ENCODE assay signal across 12 mouse cellular contexts in the genomic region with DNA sequence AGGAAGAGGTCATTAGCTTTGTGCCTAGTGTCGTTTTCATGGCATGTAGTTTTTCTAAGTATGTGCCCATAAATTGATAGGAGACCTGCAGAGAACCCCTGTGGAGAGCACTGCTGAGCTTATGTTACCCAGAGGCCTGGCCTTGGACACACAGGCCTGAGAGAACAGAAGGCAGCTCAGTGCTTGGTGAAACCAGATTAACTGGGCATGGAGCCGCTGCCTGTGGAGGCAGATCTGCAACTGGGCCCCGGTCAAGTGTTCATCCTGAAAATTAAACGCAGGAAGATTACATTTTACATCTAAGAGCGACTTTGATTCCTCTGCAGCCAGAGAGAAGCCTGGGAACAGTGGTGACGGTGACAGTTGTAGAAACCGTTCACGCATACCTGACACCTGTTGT.
A peak's percentile ranks its signal among the peaks of the same experiment; 100 is the strongest.
DNase-seq lines count a peak whose midpoint lies in the region; ATAC-seq and TF ChIP-seq lines count a peak whose summit lies in the region.
"Had no signal": no experiment of that assay in that cellular context is flagged by ENCODE, and none has a peak within 500 bp of the region (broad histone marks: within the 10 kb centered on the region; RNA-seq: fewer than 3 reads in every experiment).

No protein-coding gene starts in this region.

- ATAC-seq in midbrain, embryonic 11.5 days (ENCODE audit: low FRiP score) = no peak

- no peak overlapping the region for H3K27ac ChIP-seq in midbrain, embryonic 10.5 days (replicated peaks)
- no peak overlapping the region for H3K27ac ChIP-seq in midbrain, embryonic 11.5 days (ENCODE audit: low read depth, low read length)
- no peak overlapping the region for H3K27ac ChIP-seq in cerebellum, adult 2 months (ENCODE audit: insufficient read depth, low read length)
- H3K27ac ChIP-seq: embryonic facial prominence, embryonic 13.5 days; liver, embryonic 14.5 days had no signal

- no peaks in the 10 kb centered on the region for H3K27me3 ChIP-seq in midbrain, embryonic 10.5 days (ENCODE audit: low read depth, poor library complexity, severe bottlenecking)
- no peaks in the 10 kb centered on the region for H3K27me3 ChIP-seq in midbrain, embryonic 11.5 days (ENCODE audit: control insufficient read depth, insufficient read depth, low read length)
- no peaks in the 10 kb centered on the region for H3K27me3 ChIP-seq in cerebellum, adult 2 months (ENCODE audit: control insufficient read depth, insufficient read depth, low read length)
- H3K27me3 ChIP-seq: embryonic facial prominence, embryonic 13.5 days had no signal

- TF ChIP-seq POLR2A in cerebellum, adult 2 months (IDR thresholded peaks at IDR 0.05; ENCODE audit: borderline replicate concordance, insufficient read depth, low read length) = no peak

- H3K4me3 ChIP-seq in midbrain, embryonic 10.5 days = no peak overlapping the region
- no peak overlapping the region for H3K4me3 ChIP-seq in midbrain, embryonic 11.5 days (ENCODE audit: low read depth, low read length)
- H3K4me3 ChIP-seq in cerebellum, adult 2 months (replicated peaks; ENCODE audit: insufficient read depth, low read depth, low read length) = no peak overlapping the region
- H3K4me3 ChIP-seq: embryonic facial prominence, embryonic 13.5 days; megakaryocyte, embryonic 14.5 days had no signal

- no peaks in the 10 kb centered on the region for H3K9me3 ChIP-seq in midbrain, embryonic 10.5 days (replicated peaks)
- no peaks in the 10 kb centered on the region for H3K9me3 ChIP-seq in midbrain, embryonic 11.5 days (ENCODE audit: control insufficient read depth, low read length)
- H3K9me3 ChIP-seq: embryonic facial prominence, embryonic 13.5 days; G1E; megakaryocyte, embryonic 14.5 days had no signal

- no peak overlapping the region for H3K9ac ChIP-seq in midbrain, embryonic 11.5 days (ENCODE audit: low read length)
- H3K9ac ChIP-seq: embryonic facial prominence, embryonic 13.5 days; liver, embryonic 14.5 days had no signal

- no peak for TF ChIP-seq CTCF in cerebellum, adult 2 months (IDR thresholded peaks at IDR 0.05; ENCODE audit: borderline replicate concordance, insufficient read depth, low read depth, low read length)

- peak; percentile 81 for DNase-seq in heart, adult 11 months
- DNase-seq in heart, adult 8-10 months (ENCODE audit: low spot score) = no peak
- peak; percentile 12 for DNase-seq in midbrain, embryonic 10.5 days (ENCODE audit: low spot score)
- no peak for DNase-seq in midbrain, embryonic 11.5 days (ENCODE audit: low spot score, missing footprints)
- DNase-seq in cerebellum, adult 2 months = peak; percentile 66 to 72
- DNase-seq in cerebellum, postnatal 14 days = peak; percentile 78 to 80
- DNase-seq in embryo, embryonic 9.5 days (ENCODE audit: extremely low spot score) = no peak

- no peak overlapping the region for H3K4me2 ChIP-seq in midbrain, embryonic 11.5 days
- H3K4me2 ChIP-seq: embryonic facial prominence, embryonic 13.5 days; heart, embryonic 11.5 days had no signal

- peaks cover 20% of the 10 kb centered on the region for H3K4me1 ChIP-seq in midbrain, embryonic 10.5 days
- H3K4me1 ChIP-seq in midbrain, embryonic 11.5 days (ENCODE audit: control insufficient read depth, insufficient read depth, low read length) = peaks cover 2% of the 10 kb centered on the region; the same call in 1 of the 2 replicates
- H3K4me1 ChIP-seq in cerebellum, adult 2 months (ENCODE audit: control insufficient read depth, insufficient read depth, low read length) = peaks cover 27% of the 10 kb centered on the region
- H3K4me1 ChIP-seq: embryonic facial prominence, embryonic 13.5 days had no signal

- 89% methylated on average over 8 of the region's 8 CpGs for WGBS in midbrain, embryonic 10.5 days
- WGBS in midbrain, embryonic 11.5 days = 89% methylated on average over 8 of the region's 8 CpGs
- WGBS in cerebellum, adult 2 months = 31% methylated on average over 8 of the region's 8 CpGs

- H3K36me3 ChIP-seq in midbrain, embryonic 10.5 days = peaks cover 46% of the 10 kb centered on the region
- peaks cover 4% of the 10 kb centered on the region for H3K36me3 ChIP-seq in midbrain, embryonic 11.5 days (ENCODE audit: control insufficient read depth, insufficient read depth, low read length)

Comparison
In these comparisons a context has a peak if more than half of its experiments do, and no peak if none do; other contexts are left out.
1. DNase-seq: peak in heart, adult 11 months (single experiment), midbrain, embryonic 10.5 days (single experiment), cerebellum, adult 2 months (2 of 2) and cerebellum, postnatal 14 days (2 of 2); none in heart, adult 8-10 months (single experiment), midbrain, embryonic 11.5 days (single experiment) and embryo, embryonic 9.5 days (single experiment).